Mouse (Mus musculus) adipocyte (in vitro differentiated cells): ENCODE measurements at regions not wholly inside any gene's neighbourhood (a gene's known extent, or its start where the extent isn't known, plus 50 kb on each side); places are given as distances from the start of the nearest gene placed in this dataset.

Experiments used
- DNase-seq: peaks from one replicate; pipeline ENCODE4 v3.0.0-alpha.2; 2016; ENCODE audit warnings: low spot score

DNA sequence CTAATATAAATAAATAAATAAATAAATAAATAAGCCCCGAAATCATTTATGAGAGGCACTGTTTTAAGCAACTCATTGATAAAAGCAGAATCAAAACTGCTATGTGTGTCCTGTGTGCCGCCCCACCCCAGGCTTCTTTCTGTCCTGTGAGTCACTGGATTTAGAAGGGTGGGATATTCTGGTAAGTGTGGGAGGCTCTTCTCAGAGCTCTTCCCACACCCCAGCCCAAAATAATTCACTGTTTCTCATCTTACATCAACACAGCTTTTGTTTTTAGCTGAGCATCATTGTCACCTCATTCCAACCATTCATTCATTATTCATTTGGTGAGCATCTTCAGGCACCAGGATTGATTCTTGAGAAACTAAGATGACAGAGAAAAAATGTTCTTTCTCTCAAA, 118.4 kb downstream of the Barx2 start:
- no peak for DNase-seq

DNA sequence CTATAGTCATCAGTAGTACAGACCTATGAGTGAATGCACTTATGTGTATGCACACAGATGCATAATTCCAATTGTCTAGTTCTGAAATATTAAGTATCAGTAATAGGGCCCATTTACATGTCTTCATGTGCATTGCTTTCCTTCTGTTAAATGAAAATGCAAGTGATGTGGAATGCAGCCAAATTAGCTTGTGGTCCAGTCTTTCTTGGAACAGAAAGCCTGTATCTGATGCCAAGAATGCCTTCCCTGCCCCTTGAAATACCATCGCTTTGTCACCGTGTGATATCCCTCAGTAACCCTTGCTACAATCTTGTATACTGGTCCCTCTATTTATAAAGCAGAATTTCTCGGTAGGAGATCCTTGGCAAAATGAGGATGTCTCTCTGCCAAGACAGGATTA, 137.3 kb downstream of the Barx2 start:
- DNase-seq: no peak

DNA sequence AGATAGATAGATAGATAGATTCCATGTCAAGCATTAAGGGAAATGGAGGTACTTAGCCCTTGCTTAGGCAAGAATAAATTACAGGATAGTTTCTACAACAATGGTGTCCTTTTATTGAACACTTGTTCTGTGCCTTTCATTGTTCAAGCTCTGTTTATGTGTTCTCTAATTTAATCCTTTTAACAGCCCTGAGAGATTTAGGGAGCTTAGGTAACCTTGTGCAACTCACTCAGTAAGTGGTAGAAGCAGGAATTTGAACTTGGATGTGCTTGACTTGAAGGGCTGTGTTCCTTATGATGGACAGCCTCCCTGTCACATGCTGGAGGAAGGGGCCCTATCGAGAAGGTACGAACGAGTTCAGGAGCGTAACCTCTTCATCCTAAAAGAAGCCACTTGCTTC, 147.9 kb downstream of the Barx2 start:
- DNase-seq: no peak

DNA sequence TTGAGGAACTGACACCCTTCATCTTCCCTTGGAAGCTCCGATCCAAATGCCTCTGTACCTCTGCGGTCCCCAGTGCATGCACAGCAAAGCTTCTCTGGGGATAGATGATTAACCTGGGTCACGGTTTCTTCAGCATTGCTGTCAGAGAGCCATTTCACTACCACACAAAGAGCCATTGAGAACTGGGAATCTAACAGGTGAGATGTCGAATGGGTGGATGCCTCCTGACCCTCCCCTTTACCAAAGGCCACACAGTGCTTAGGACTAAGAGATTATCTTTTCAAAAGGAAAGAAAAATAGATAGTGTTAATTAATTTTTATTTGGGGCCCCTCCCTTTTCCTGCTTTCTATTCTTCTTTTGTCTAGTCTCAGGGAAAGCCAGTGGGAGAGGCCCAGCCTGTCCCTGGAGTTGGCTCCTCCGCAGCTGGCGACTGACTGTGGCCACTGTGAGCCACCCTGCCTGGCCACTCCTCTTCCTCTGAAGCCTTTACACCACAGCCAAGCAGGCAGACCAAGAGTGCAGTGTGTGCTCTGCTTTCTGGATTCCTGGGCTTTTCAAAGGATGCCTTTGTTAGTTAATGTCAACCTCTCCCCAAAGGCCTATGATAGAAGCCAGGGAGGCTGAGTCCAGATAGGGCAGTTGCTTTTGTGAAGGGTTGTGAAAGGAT, 155.2 kb downstream of the Barx2 start:
- DNase-seq: no peak

DNA sequence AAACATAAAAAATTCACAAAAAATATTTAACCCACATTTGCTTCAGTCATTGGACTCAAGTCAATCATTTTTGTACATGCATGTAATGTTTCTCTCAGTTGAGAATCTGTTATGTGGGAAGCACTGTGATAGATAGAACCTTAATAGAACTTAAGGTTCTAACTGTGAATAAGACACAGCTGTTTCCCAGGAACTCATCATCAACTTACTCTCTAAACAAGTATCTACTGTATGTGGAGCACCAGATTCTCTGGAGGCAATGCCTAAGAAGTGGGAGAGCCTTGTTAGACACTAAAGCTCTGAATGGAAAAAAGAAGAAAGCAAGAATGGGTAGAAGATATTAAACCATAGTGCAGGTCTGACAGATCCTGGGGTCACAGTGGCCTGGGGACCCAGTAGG, 182.8 kb downstream of the Barx2 start:
- DNase-seq: no peak

DNA sequence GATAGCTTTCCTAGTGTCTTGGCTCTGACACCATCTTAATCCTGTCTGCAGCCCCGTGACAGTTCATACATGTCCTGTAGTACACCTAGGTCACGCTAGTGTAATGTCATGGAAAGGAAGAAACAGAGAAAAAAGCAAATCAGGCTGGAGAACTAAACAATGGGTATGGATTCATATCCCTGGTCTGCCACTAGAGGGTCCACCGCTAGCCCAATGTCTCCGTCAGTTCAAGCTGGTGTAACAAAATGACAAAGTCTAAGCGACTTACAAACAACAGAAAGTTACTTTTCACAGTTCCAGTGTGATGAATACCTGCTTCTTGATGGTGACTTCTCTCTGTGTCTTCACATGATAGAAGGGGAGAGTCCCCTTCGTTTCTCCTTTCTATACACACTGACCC, 194.0 kb downstream of the Barx2 start:
- no peak for DNase-seq

- DNase-seq: no peak
Observed at GRCm38 (mm10) chr9:31710022-31710421, 203.2 kb downstream of the Barx2 start.

DNA sequence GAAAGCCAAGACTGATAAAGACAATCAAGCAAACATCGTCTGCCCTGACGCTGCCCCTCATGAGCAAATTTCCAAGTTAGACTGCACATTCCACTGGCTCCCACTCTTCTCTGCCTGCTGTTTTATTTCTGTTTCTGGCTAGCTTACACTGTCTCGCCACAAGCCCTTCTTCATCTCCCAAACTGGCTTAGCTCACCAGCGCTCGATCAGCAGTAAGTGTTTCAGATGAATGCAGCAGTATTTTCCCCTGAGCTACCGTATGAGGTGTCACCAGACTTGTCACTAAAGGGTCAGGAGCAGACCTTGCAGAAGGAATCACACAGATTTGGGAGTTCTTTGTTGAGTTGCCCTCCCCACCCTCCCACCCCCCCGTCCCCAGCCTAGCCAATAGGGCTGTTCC, 206.6 kb downstream of the Barx2 start:
- DNase-seq: no peak

- no peak for DNase-seq
Observed at GRCm38 (mm10) chr9:31690921-31691475, 222.3 kb downstream of the Barx2 start.

- DNase-seq: no peak
Observed at GRCm38 (mm10) chr9:31688398-31688705, 224.1 kb upstream of the Tmem45b start.

- no peak for DNase-seq
Observed at GRCm38 (mm10) chr9:31687686-31688397, 223.6 kb upstream of the Tmem45b start.

DNA sequence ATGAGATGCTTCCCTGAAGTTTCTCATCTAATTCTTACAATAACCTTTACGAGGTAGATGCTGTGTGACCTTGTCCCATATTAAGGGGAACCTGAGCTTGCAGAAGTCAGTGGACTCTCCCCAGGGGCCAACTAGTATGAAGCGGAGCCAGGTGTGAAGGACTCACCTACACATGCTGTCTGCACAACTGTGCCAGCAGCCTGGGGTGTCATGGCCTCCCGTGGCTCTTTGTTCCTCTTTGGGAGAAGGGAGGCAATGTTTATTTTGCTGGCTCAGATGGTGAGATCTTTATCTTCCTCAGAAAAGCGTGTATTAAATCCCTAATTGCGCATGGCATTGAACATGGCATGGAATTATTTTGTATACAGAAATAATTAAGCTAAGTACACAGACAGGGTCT, 222.2 kb upstream of the Tmem45b start:
- DNase-seq: no peak

- DNase-seq: no peak
Observed at GRCm38 (mm10) chr9:31684812-31685188, 220.5 kb upstream of the Tmem45b start.

GRCm38 (mm10) chr9:31684099-31684811, 220.0 kb upstream of the Tmem45b start:
- no peak for DNase-seq

GRCm38 (mm10) chr9:31683302-31684081, 219.2 kb upstream of the Tmem45b start:
- no peak for DNase-seq

- DNase-seq: no peak
Observed at GRCm38 (mm10) chr9:31682893-31683292, 218.6 kb upstream of the Tmem45b start.

GRCm38 (mm10) chr9:31677150-31677549, 212.9 kb upstream of the Tmem45b start:
- no peak for DNase-seq

GRCm38 (mm10) chr9:31659026-31659425, 194.8 kb upstream of the Tmem45b start:
- no peak for DNase-seq

DNA sequence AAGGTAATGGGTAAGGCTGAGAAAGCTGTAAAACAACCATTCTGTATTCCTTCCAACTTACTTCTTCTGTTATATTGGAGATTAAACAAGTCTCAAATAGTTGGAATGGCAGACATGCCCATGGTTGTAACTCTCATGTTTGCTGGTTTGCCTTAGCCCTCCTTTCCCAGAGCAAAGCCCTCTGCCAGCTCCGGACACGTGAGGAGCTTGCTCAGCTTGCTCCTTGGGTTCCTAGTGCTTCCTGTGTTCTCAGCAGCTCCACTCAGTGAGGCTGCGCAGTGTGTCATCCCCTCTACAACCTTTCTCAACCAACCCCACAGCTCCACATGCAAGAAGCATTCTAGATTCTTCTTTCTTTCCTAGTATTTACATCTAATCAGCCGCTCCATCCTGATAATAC, 193.3 kb upstream of the Tmem45b start:
- DNase-seq: no peak

DNA sequence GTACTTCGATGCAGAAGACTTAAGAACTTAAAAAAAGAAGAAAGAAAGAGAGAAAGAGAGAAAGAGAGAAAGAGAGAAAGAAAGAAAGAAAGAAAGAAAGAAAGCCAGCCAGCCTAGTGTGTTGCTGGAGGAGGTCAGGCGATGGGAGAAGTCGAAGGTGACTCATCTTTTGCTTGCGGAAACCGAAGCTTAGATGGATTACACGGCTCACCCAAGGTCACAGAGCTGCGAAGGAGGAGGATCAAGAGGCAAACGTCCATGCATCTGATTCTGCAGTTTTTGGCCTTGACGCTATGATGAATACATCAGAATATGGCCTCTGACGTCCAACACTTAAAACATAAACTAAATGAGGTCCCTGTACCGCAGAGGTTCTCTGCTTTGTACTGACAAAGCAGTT, 192.4 kb upstream of the Tmem45b start:
- DNase-seq: no peak

DNA sequence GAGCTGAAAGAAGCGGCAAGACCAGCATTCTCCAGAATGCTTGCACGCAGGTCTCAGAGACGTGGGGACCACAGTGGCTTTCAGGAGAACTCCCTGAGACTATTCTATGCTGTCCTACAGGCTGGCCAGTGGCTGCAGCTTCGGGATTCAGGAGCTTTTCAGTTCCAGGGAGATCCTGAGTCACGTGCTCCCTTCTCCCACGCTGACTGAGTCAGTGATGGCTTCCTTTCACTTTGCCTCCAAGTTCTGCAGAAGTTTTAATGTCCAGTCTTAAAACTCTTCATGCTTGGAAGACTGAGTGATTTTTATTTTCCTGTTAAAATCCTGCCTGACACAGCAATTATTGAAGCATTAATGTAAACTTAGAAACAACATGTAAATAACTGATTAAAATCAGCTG, 190.5 kb upstream of the Tmem45b start:
- DNase-seq: no peak

GRCm38 (mm10) chr9:31654213-31654612, 190.0 kb upstream of the Tmem45b start:
- no peak for DNase-seq
